Mouse (Mus musculus) forebrain, embryonic 11.5 days (tissue): ENCODE results near the gene Ino80e. TPM values are rescaled to one million over a fixed set of nuclear protein-coding genes. Genes with fewer than 3 reads are reported as not detected.

Source experiments
- ATAC-seq: fragments of 200-750 bp; cut with Nextera tagmentation; replicated peaks from 2 replicates; pipeline ENCODE4 v1.8.0; 2017; ENCODE audit warnings: moderate TSS enrichment; ENCODE audit not compliant: low FRiP score
- DNase-seq: peaks from one replicate; pipeline ENCODE4 v3.0.0-alpha.2; 2017; ENCODE audit warnings: low spot score
- H3K27ac ChIP-seq: fragments of 300-500 bp; sonication (generic); 2 replicates; pipeline ENCODE4 v1.5.1; 2014; ENCODE audit warnings: low read depth, low read length
- H3K27me3 ChIP-seq: fragments of 300-500 bp; sonication (generic); 2 replicates; pipeline ENCODE4 v1.6.1; 2014; ENCODE audit warnings: mild to moderate bottlenecking, low read length, mixed read lengths; ENCODE audit not compliant: control insufficient read depth, insufficient read depth
- H3K36me3 ChIP-seq: fragments of 300-500 bp; sonication (generic); 2 replicates; pipeline ENCODE4 v1.6.1; 2014; ENCODE audit warnings: mild to moderate bottlenecking, low read length, moderate library complexity, mixed read lengths; ENCODE audit not compliant: control insufficient read depth, insufficient read depth
- H3K4me1 ChIP-seq: fragments of 300-500 bp; sonication (generic); replicated peaks from 2 replicates; pipeline ENCODE4 v1.6.1; 2014; ENCODE audit warnings: low read length, mixed read lengths; ENCODE audit not compliant: control insufficient read depth, insufficient read depth
- H3K4me2 ChIP-seq: fragments of 300-500 bp; sonication (generic); 2 replicates; pipeline ENCODE4 v1.6.1; 2014; ENCODE audit warnings: low read depth, mild to moderate bottlenecking, low read length, moderate library complexity, mixed read lengths; ENCODE audit not compliant: severe bottlenecking
- H3K4me3 ChIP-seq: fragments of 300-500 bp; sonication (generic); 2 replicates; pipeline ENCODE4 v1.5.1; 2014; ENCODE audit warnings: low read depth, low read length
- H3K9ac ChIP-seq: fragments of 300-500 bp; sonication (generic); 2 replicates; pipeline ENCODE4 v1.6.1; 2014; ENCODE audit warnings: low read length
- H3K9me3 ChIP-seq: fragments of 300-500 bp; sonication (generic); 2 replicates; pipeline ENCODE4 v1.6.1; 2016; ENCODE audit warnings: low read length, mixed read lengths; ENCODE audit not compliant: control insufficient read depth
- WGBS: fragments of 180-500 bp; shearing (Covaris S2); extraction: QIAGEN DNeasy Blood & Tissue Kit; methylation state at CpG from one replicate; pipeline ENCODE4 v1.1.7; 2014; 5-methylcytosine and 5-hydroxymethylcytosine counted together
- polyA plus RNA-seq: library from polyadenylated mRNA; unstranded; fragments of >200 nt; fragmentation: Nextera tagmentation; extraction: Ambion mirVana; gene quantifications from 2 replicates; pipeline ENCODE4 v1.2.1, GENCODE M21; 2014

Ino80e gene
- polyA plus RNA-seq, 1 experiment from 2014 or later: 118 TPM

DNA sequence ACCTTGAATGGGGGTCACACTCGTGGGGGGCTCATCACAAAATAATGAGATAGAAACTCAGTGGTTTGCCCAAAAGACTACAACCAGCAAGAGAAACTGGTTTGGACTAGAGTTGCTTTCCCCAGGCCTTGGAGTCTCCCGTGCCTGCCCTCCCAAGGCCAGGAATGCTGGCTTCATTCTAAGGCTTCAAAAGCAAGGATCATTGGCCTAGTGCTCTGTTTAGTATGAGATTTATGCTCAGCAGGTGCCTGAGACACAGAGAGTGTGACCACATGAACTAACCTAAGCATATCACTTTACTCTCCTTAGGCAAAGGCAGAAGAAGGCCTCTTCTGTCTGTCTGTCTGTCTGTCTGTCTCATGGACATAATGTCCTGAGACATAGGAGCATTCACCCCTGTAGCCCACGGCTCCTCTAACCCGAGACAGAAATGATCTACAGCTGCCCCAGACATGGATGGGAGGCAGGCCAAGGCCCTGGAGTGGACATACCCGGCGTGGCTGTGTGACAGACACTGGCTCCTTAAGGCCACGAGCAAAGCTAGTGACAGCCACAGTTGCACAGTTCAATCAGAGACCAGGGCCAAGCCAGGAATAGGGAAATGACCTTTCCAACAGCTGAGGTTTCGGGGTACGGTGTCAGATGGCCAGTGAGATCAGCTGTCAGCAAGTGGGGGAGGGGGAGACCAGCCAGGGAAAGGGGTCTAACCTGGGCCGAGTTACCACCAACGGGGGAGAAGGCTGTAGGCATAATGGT lies 59.9 kb downstream of the Ino80e start:
- Histone ChIP-seq H3K36me3 (peaks cover 4% of the 10 kb centered on the region; the same call in 1 of the 2 replicates), H3K4me1 (peaks cover 20% of the 10 kb centered on the region), H3K27me3 (no peaks in the 10 kb centered on the region), H3K27ac (no peak overlapping the region), H3K4me3 (no peak overlapping the region), H3K4me2 (no peak overlapping the region), H3K9me3 (no peaks in the 10 kb centered on the region), H3K9ac (no peak overlapping the region)
- 91% methylated on average over 11 of the region's 11 CpGs for WGBS
- DNase-seq: no peak
- ATAC-seq: no peak

DNA sequence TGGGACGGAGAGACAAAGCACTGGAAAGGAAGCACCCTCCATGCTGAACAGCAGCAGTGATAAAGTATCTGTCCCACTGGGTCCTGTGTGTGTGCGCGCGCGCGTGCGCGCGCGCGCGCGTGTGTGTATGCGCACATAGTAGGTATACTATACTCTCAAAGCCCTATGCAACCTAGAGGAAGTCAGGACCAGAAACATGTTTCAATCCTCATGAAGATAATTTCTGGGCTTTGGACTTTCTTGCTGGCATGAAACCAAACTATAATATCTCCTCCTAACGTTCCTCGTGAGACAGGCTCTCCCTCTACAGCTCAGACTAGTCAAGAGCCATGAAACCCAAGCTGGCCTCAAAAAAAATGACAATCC lies 61.1 kb downstream of the Ino80e start:
- no peak for DNase-seq
- H3K27me3 ChIP-seq: no peaks in the 10 kb centered on the region
- WGBS: 95% methylated on average over 16 of the region's 16 CpGs
- no peak overlapping the region for H3K4me3 ChIP-seq
- no peak for ATAC-seq
- no peak overlapping the region for H3K9ac ChIP-seq
- no peak overlapping the region for H3K4me2 ChIP-seq
- H3K36me3 ChIP-seq: peaks cover 9% of the 10 kb centered on the region; the same call in 1 of the 2 replicates
- no peak overlapping the region for H3K27ac ChIP-seq
- H3K4me1 ChIP-seq: peaks cover 30% of the 10 kb centered on the region
- H3K9me3 ChIP-seq: no peaks in the 10 kb centered on the region

Other genes starting within 250 kb of the Ino80e start
- 1.6 and 3.2 TPM in 2 replicates for gene Nupr1, start 231.5 kb downstream of the Ino80e start, polyA plus RNA-seq
- 53.6 and 72.3 TPM in 2 replicates for gene Sgf29, start 213.1 kb downstream of the Ino80e start, polyA plus RNA-seq
- 0.21 and 0.52 TPM in 2 replicates for gene Sult1a1, start 185.9 kb downstream of the Ino80e start, polyA plus RNA-seq
- gene Bola2, start 167.0 kb downstream of the Ino80e start, polyA plus RNA-seq: 162 and 167 TPM in 2 replicates
- gene Slx1b, start 166.6 kb downstream of the Ino80e start, polyA plus RNA-seq: 11.2 and 13.1 TPM in 2 replicates
- 39.0 and 45.8 TPM in 2 replicates for gene Coro1a, start 154.6 kb downstream of the Ino80e start, polyA plus RNA-seq
- 40.1 and 50.6 TPM in 2 replicates for gene Mapk3, start 102.8 kb downstream of the Ino80e start, polyA plus RNA-seq
- gene Gdpd3, start 96.0 kb downstream of the Ino80e start, polyA plus RNA-seq: 1.5 and 1.9 TPM in 2 replicates
- gene Ypel3, start 85.4 kb downstream of the Ino80e start, polyA plus RNA-seq: 63.9 and 80.5 TPM in 2 replicates
- 0.28 and 0.61 TPM in 2 replicates for gene Tbx6, start 80.9 kb downstream of the Ino80e start, polyA plus RNA-seq
- gene Ppp4c, start 69.9 kb downstream of the Ino80e start, polyA plus RNA-seq: 348 and 392 TPM in 2 replicates
- gene Fam57b, start 64.7 kb downstream of the Ino80e start, polyA plus RNA-seq: 10.2 and 10.6 TPM in 2 replicates
- not detected in 2 replicates for gene 4930451I11Rik, start 30.7 kb downstream of the Ino80e start, polyA plus RNA-seq
- gene Doc2a, start 15.0 kb downstream of the Ino80e start, polyA plus RNA-seq: 9.3 and 11.2 TPM in 2 replicates
- gene Hirip3, start 405 bp downstream of the Ino80e start, polyA plus RNA-seq: 29.9 and 38.8 TPM in 2 replicates
- 43.4 and 44.8 TPM in 2 replicates for gene Taok2, start 22.3 kb upstream of the Ino80e start, polyA plus RNA-seq
- 21.3 and 24.4 TPM in 2 replicates for gene Tmem219, start 60.5 kb upstream of the Ino80e start, polyA plus RNA-seq
- gene Kctd13, start 66.5 kb upstream of the Ino80e start, polyA plus RNA-seq: 26.5 and 28.8 TPM in 2 replicates
- 0.25 and 0.40 TPM in 2 replicates for gene Asphd1, start 87.2 kb upstream of the Ino80e start, polyA plus RNA-seq
- 6.3 and 6.7 TPM in 2 replicates for gene Sez6l2, start 88.2 kb upstream of the Ino80e start, polyA plus RNA-seq
- 68.0 and 78.7 TPM in 2 replicates for gene Cdipt, start 113.5 kb upstream of the Ino80e start, polyA plus RNA-seq
- 0.88 and 1.4 TPM in 2 replicates for gene Cdiptos, start 113.7 kb upstream of the Ino80e start, polyA plus RNA-seq
- 3.9 and 4.4 TPM in 2 replicates for gene Mvp, start 152.2 kb upstream of the Ino80e start, polyA plus RNA-seq
- not detected in 2 replicates for gene Pagr1b, start 154.1 kb upstream of the Ino80e start, polyA plus RNA-seq
- 60.5 and 72.4 TPM in 2 replicates for gene Pagr1a, start 155.0 kb upstream of the Ino80e start, polyA plus RNA-seq
- 60.9 and 64.7 TPM in 2 replicates for gene Gm42742, start 158.7 kb upstream of the Ino80e start, polyA plus RNA-seq
- 9.6 and 10.3 TPM in 2 replicates for gene Prrt2, start 158.8 kb upstream of the Ino80e start, polyA plus RNA-seq
- 106 and 132 TPM in 2 replicates for gene Maz, start 164.7 kb upstream of the Ino80e start, polyA plus RNA-seq
- gene Kif22, start 180.1 kb upstream of the Ino80e start, polyA plus RNA-seq: 207 and 208 TPM in 2 replicates
- gene Zg16, start 225.0 kb upstream of the Ino80e start, polyA plus RNA-seq: not detected in 2 replicates
- gene AI467606, start 229.0 kb upstream of the Ino80e start, polyA plus RNA-seq: 0.47 and 0.85 TPM in 2 replicates